25 mouse cellular contexts compared by ENCODE assay signal in genomic region chr5:113558065-113558464, GRCm38 (mm10).
A peak's percentile ranks its signal among the peaks of the same experiment; 100 is the strongest.
DNase-seq lines count a peak whose midpoint lies in the region; ATAC-seq and TF ChIP-seq lines count a peak whose summit lies in the region.
"Had no signal": no experiment of that assay in that cellular context is flagged by ENCODE, and none has a peak within 500 bp of the region (broad histone marks: within the 10 kb centered on the region; RNA-seq: fewer than 3 reads in every experiment).

No protein-coding gene starts in this region.

- H3K4me1 ChIP-seq in cerebellum, adult 2 months (ENCODE audit: control insufficient read depth, insufficient read depth, low read length) = peaks cover 88% of the 10 kb centered on the region
- no peaks in the 10 kb centered on the region for H3K4me1 ChIP-seq in kidney, embryonic 14.5 days (ENCODE audit: control insufficient read depth, insufficient read depth, low read length)

- 9% methylated on average over 8 of the region's 8 CpGs for WGBS in cerebellum, adult 2 months
- 88% methylated on average over 8 of the region's 8 CpGs for WGBS in kidney, embryonic 14.5 days

- peak overlapping the region; percentile 54 for H3K27ac ChIP-seq in cerebellum, adult 2 months (ENCODE audit: insufficient read depth, low read length)
- no peak overlapping the region for H3K27ac ChIP-seq in kidney, embryonic 14.5 days (ENCODE audit: low read depth, low read length)
- H3K27ac ChIP-seq: forebrain, embryonic 10.5 days; forebrain, embryonic 13.5 days; heart, adult 2 months; heart, embryonic 10.5 days; heart, embryonic 13.5 days; hindbrain, embryonic 12.5 days; hindbrain, embryonic 15.5 days had no signal

- DNase-seq in cerebellum, adult 2 months = peak; percentile 65 to 76
- no peak for DNase-seq in cerebellum, adult 11 months
- DNase-seq in kidney, postnatal 25 days = no peak
- peak; percentile 67 to 68 for DNase-seq in cerebellum, postnatal 25 days
- DNase-seq in embryo, embryonic 10.5 days (ENCODE audit: low spot score) = no peak
- no peak for DNase-seq in lung, postnatal 36 days
- DNase-seq: adrenal gland, postnatal 10 days; adrenal gland, postnatal 36 days; B cell, adult 2 months; gastrocnemius, postnatal 10 days; gastrocnemius, postnatal 36 days; heart, adult 2 months; heart, postnatal 14 days; kidney, adult 2 months had no signal

- TF ChIP-seq POLR2A in cerebellum, adult 2 months (IDR thresholded peaks at IDR 0.05; ENCODE audit: borderline replicate concordance, insufficient read depth, low read length) = no peak

- H3K4me2 ChIP-seq in kidney, embryonic 14.5 days (replicated peaks; ENCODE audit: low read depth, low read length) = no peak overlapping the region
- H3K4me2 ChIP-seq: forebrain, embryonic 13.5 days; heart, embryonic 13.5 days; hindbrain, embryonic 12.5 days; hindbrain, embryonic 15.5 days had no signal

- no peaks in the 10 kb centered on the region for H3K9me3 ChIP-seq in kidney, embryonic 14.5 days (ENCODE audit: control insufficient read depth, low read length)
- H3K9me3 ChIP-seq: forebrain, embryonic 10.5 days; forebrain, embryonic 13.5 days; heart, embryonic 10.5 days; heart, embryonic 13.5 days; hindbrain, embryonic 12.5 days; hindbrain, embryonic 15.5 days had no signal

- ATAC-seq in kidney, embryonic 14.5 days (ENCODE audit: low FRiP score, low TSS enrichment) = 0 out of 2 replicates have a peak, but pooled peaks have one; percentile 24
- ATAC-seq: forebrain, embryonic 13.5 days; forebrain, embryonic 16.5 days; intestine, postnatal 0 days; Patski had no signal

- H3K27me3 ChIP-seq in cerebellum, adult 2 months (ENCODE audit: control insufficient read depth, insufficient read depth, low read length) = no peaks in the 10 kb centered on the region
- peaks cover 3% of the 10 kb centered on the region; the same call in 1 of the 2 replicates for H3K27me3 ChIP-seq in kidney, embryonic 14.5 days (ENCODE audit: control insufficient read depth, insufficient read depth, low read length)
- H3K27me3 ChIP-seq: hindbrain, embryonic 15.5 days; Patski had no signal

- TF ChIP-seq CTCF in cerebellum, adult 2 months (IDR thresholded peaks at IDR 0.05; ENCODE audit: borderline replicate concordance, insufficient read depth, low read depth, low read length) = no peak

- no peak overlapping the region for H3K4me3 ChIP-seq in cerebellum, adult 2 months (replicated peaks; ENCODE audit: insufficient read depth, low read depth, low read length)
- H3K4me3 ChIP-seq in kidney, embryonic 14.5 days (ENCODE audit: low read length) = no peak overlapping the region
- H3K4me3 ChIP-seq: forebrain, embryonic 10.5 days; forebrain, embryonic 13.5 days; heart, adult 2 months; heart, embryonic 10.5 days; heart, embryonic 13.5 days; hindbrain, embryonic 12.5 days; hindbrain, embryonic 15.5 days had no signal

- no peak overlapping the region for H3K9ac ChIP-seq in kidney, embryonic 14.5 days (ENCODE audit: low read depth, low read length)
- H3K9ac ChIP-seq: forebrain, embryonic 13.5 days; heart, embryonic 13.5 days; hindbrain, embryonic 12.5 days; hindbrain, embryonic 15.5 days had no signal

- H3K36me3 ChIP-seq in kidney, embryonic 14.5 days (ENCODE audit: control insufficient read depth, insufficient read depth, low read length) = no peaks in the 10 kb centered on the region
- H3K36me3 ChIP-seq: forebrain, embryonic 10.5 days; G1E; heart, embryonic 10.5 days; heart, embryonic 13.5 days; hindbrain, embryonic 12.5 days; hindbrain, embryonic 15.5 days had no signal

Comparison
In these comparisons a context has a peak if more than half of its experiments do, and no peak if none do; other contexts are left out.
1. DNase-seq: peak in cerebellum, adult 2 months (2 of 2) and cerebellum, postnatal 25 days (2 of 2); none in cerebellum, adult 11 months (single experiment), kidney, postnatal 25 days (0 of 2), embryo, embryonic 10.5 days (single experiment) and lung, postnatal 36 days (single experiment).